Mouse (Mus musculus) forebrain, embryonic 11.5 days (tissue): ENCODE measurements at regions not wholly inside any gene's neighbourhood (a gene's known extent, or its start where the extent isn't known, plus 50 kb on each side); places are given as distances from the start of the nearest gene placed in this dataset.
A peak's percentile ranks its signal among the peaks of the same experiment; 100 is the strongest.

Experiments
- ATAC-seq: fragments of 200-750 bp; cut with Nextera tagmentation; replicated peaks from 2 replicates; pipeline ENCODE4 v1.8.0; 2017; ENCODE audit warnings: moderate TSS enrichment; ENCODE audit not compliant: low FRiP score
- DNase-seq: peaks from one replicate; pipeline ENCODE4 v3.0.0-alpha.2; 2017; ENCODE audit warnings: low spot score
- H3K27ac ChIP-seq: fragments of 300-500 bp; sonication (generic); 2 replicates; pipeline ENCODE4 v1.5.1; 2014; ENCODE audit warnings: low read depth, low read length
- H3K27me3 ChIP-seq: fragments of 300-500 bp; sonication (generic); 2 replicates; pipeline ENCODE4 v1.6.1; 2014; ENCODE audit warnings: mild to moderate bottlenecking, low read length, mixed read lengths; ENCODE audit not compliant: control insufficient read depth, insufficient read depth
- H3K36me3 ChIP-seq: fragments of 300-500 bp; sonication (generic); 2 replicates; pipeline ENCODE4 v1.6.1; 2014; ENCODE audit warnings: mild to moderate bottlenecking, low read length, moderate library complexity, mixed read lengths; ENCODE audit not compliant: control insufficient read depth, insufficient read depth
- H3K4me1 ChIP-seq: fragments of 300-500 bp; sonication (generic); replicated peaks from 2 replicates; pipeline ENCODE4 v1.6.1; 2014; ENCODE audit warnings: low read length, mixed read lengths; ENCODE audit not compliant: control insufficient read depth, insufficient read depth
- H3K4me2 ChIP-seq: fragments of 300-500 bp; sonication (generic); 2 replicates; pipeline ENCODE4 v1.6.1; 2014; ENCODE audit warnings: low read depth, mild to moderate bottlenecking, low read length, moderate library complexity, mixed read lengths; ENCODE audit not compliant: severe bottlenecking
- H3K4me3 ChIP-seq: fragments of 300-500 bp; sonication (generic); 2 replicates; pipeline ENCODE4 v1.5.1; 2014; ENCODE audit warnings: low read depth, low read length
- H3K9ac ChIP-seq: fragments of 300-500 bp; sonication (generic); 2 replicates; pipeline ENCODE4 v1.6.1; 2014; ENCODE audit warnings: low read length
- H3K9me3 ChIP-seq: fragments of 300-500 bp; sonication (generic); 2 replicates; pipeline ENCODE4 v1.6.1; 2016; ENCODE audit warnings: low read length, mixed read lengths; ENCODE audit not compliant: control insufficient read depth
- WGBS: fragments of 180-500 bp; shearing (Covaris S2); extraction: QIAGEN DNeasy Blood & Tissue Kit; methylation state at CpG from one replicate; pipeline ENCODE4 v1.1.7; 2014; 5-methylcytosine and 5-hydroxymethylcytosine counted together

DNA sequence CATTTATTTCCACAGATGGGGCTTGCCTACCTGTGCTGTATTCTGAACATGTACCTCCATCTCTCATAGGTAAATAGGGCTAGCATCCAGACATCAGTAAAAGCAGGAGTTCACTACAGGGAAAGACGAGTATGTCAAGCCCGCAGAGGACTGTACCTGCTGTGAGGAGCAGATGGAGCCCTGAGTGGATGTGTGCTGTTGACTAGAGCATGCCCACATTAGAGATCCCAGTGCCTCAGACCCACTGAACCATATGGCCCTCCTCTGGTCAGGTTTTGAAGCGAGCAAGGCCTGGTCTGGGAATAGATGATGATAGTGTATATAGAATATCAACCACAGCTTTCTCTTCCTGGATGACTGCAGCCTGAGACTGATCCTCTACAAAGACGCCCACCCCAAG is 394.7 kb upstream of the Hs6st1 start:
- no peak overlapping the region for H3K4me2 ChIP-seq
- H3K4me3 ChIP-seq = no peak overlapping the region
- no peak overlapping the region for H3K9ac ChIP-seq
- H3K27me3 ChIP-seq = no peaks in the 10 kb centered on the region
- no peak overlapping the region for H3K27ac ChIP-seq
- WGBS = 88% methylated on average over 4 of the region's 4 CpGs
- no peaks in the 10 kb centered on the region for H3K36me3 ChIP-seq
- ATAC-seq = no peak
- no peak for DNase-seq
- no peaks in the 10 kb centered on the region for H3K9me3 ChIP-seq
- no peaks in the 10 kb centered on the region for H3K4me1 ChIP-seq

GRCm38 (mm10) chr1:35673992-35674391 is 394.2 kb upstream of the Hs6st1 start:
- no peaks in the 10 kb centered on the region for H3K36me3 ChIP-seq
- no peaks in the 10 kb centered on the region for H3K9me3 ChIP-seq
- H3K4me2 ChIP-seq = no peak overlapping the region
- DNase-seq (no peak), ATAC-seq (no peak)
- H3K4me3 ChIP-seq = no peak overlapping the region
- WGBS = 81% methylated on average over 1 of the region's 1 CpGs
- no peak overlapping the region for H3K9ac ChIP-seq
- no peaks in the 10 kb centered on the region for H3K27me3 ChIP-seq
- H3K4me1 ChIP-seq = no peaks in the 10 kb centered on the region
- no peak overlapping the region for H3K27ac ChIP-seq

GRCm38 (mm10) chr1:35682511-35682949 is 385.7 kb upstream of the Hs6st1 start:
- WGBS = 89% methylated on average over 8 of the region's 8 CpGs
- DNase-seq = no peak

GRCm38 (mm10) chr1:35685651-35686050 is 382.5 kb upstream of the Hs6st1 start:
- Histone ChIP-seq H3K4me2 (no peak overlapping the region), H3K4me3 (no peak overlapping the region), H3K27me3 (no peaks in the 10 kb centered on the region), H3K9ac (no peak overlapping the region), H3K27ac (no peak overlapping the region), H3K36me3 (no peaks in the 10 kb centered on the region), H3K9me3 (no peaks in the 10 kb centered on the region), H3K4me1 (no peaks in the 10 kb centered on the region)
- no peak for ATAC-seq
- DNase-seq = no peak
- WGBS = 50% methylated on average over 6 of the region's 6 CpGs

More at GRCm38 (mm10) chr1:35682511-35682949, 385.7 kb upstream of the Hs6st1 start:
- Histone ChIP-seq H3K4me3 (no peak overlapping the region), H3K9me3 (no peaks in the 10 kb centered on the region), H3K4me2 (no peak overlapping the region), H3K4me1 (no peaks in the 10 kb centered on the region), H3K9ac (no peak overlapping the region), H3K36me3 (no peaks in the 10 kb centered on the region), H3K27me3 (no peaks in the 10 kb centered on the region), H3K27ac (no peak overlapping the region)
- ATAC-seq = no peak

DNA sequence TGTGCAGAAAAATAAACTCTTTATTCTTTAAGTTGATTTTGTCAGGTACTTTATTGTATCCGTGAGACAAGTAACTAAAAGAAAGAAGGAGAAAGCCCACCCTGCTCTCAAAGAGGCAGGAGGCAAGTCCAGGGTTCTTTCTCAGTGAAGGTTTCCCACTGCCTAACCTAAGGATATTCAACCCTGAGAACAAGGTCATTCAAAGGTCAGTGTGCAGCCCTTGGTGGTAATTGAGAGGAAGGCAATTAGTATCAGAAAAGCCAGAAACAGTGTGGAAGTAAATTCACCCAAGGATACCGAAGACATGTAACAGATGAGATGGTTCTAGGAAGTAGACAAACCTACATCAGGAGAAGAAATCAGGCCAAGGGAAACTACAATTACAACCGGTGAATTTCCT is 373.9 kb upstream of the Hs6st1 start:
- H3K27me3 ChIP-seq = no peaks in the 10 kb centered on the region
- no peak overlapping the region for H3K4me3 ChIP-seq
- no peaks in the 10 kb centered on the region for H3K36me3 ChIP-seq
- H3K27ac ChIP-seq = no peak overlapping the region
- no peak overlapping the region for H3K9ac ChIP-seq
- H3K9me3 ChIP-seq = no peaks in the 10 kb centered on the region; the same call in 1 of the 2 replicates
- peaks cover 6% of the 10 kb centered on the region; the same call in 1 of the 2 replicates for H3K4me1 ChIP-seq
- ATAC-seq (no peak), DNase-seq (peak; percentile 33)
- 19% methylated on average over 3 of the region's 3 CpGs for WGBS
- H3K4me2 ChIP-seq = no peak overlapping the region

- peak; percentile 54 for DNase-seq
- no peaks in the 10 kb centered on the region; the same call in 1 of the 2 replicates for H3K9me3 ChIP-seq
Observed at GRCm38 (mm10) chr1:35694775-35695591, 373.2 kb upstream of the Hs6st1 start.

GRCm38 (mm10) chr1:35697218-35697617 is 371.0 kb upstream of the Hs6st1 start:
- WGBS = 11% methylated on average over 4 of the region's 4 CpGs
- no peak overlapping the region for H3K27ac ChIP-seq

More at GRCm38 (mm10) chr1:35694775-35695591, 373.2 kb upstream of the Hs6st1 start:
- ATAC-seq = peak; percentile 78
- WGBS = 11% methylated on average over 15 of the region's 15 CpGs
- Histone ChIP-seq H3K27ac (no peak overlapping the region), H3K4me3 (no peak overlapping the region), H3K9ac (no peak overlapping the region), H3K36me3 (no peaks in the 10 kb centered on the region), H3K4me1 (peaks cover 6% of the 10 kb centered on the region; the same call in 1 of the 2 replicates), H3K27me3 (no peaks in the 10 kb centered on the region), H3K4me2 (peak overlapping the region; percentile 18; the same call in 1 of the 2 replicates)

DNA sequence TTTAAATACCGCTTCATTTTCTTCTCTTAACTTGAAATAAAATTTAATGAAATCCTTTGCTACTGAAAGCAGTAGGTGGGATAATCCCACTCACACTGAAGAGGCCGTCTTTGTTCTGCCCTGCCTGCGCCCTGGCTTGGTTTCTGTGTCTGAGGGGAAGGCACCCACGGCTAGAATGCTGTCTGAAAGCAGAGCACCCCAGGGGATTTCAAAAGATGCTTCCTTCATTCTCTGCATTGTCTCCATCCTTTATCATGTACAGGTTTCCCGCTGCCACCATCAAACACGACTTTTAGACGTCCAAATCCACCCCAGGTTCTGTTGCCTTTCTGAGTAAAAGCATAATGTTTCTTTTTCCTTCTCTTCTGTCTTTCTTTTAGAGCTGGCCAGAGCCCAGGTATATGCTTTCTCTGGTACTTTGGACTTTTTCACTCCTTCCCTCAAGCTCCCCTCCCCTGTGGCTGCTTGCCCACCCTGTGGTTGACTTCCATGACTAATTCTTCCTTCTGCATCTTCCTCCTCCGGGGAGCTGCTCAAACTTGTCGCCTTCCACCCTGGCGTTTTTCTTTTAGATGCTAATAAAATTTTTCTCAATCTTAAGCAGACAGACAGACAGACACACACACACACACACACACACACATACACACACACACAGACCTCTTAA is 370.2 kb upstream of the Hs6st1 start:
- DNase-seq (peak; percentile 45), ATAC-seq (no peak)
- no peak overlapping the region for H3K27ac ChIP-seq
- H3K36me3 ChIP-seq = no peaks in the 10 kb centered on the region
- no peak overlapping the region for H3K4me2 ChIP-seq
- no peak overlapping the region for H3K4me3 ChIP-seq
- H3K9ac ChIP-seq = 0 out of 2 replicates have a peak overlapping the region, but pooled peaks have one; percentile 27
- 3% methylated on average over 10 of the region's 10 CpGs for WGBS
- H3K27me3 ChIP-seq = no peaks in the 10 kb centered on the region
- peaks cover 6% of the 10 kb centered on the region; the same call in 1 of the 2 replicates for H3K4me1 ChIP-seq
- no peaks in the 10 kb centered on the region; the same call in 1 of the 2 replicates for H3K9me3 ChIP-seq

More at GRCm38 (mm10) chr1:35697218-35697617, 371.0 kb upstream of the Hs6st1 start:
- ATAC-seq (no peak), DNase-seq (peak; percentile 45)
- Histone ChIP-seq H3K27me3 (no peaks in the 10 kb centered on the region), H3K36me3 (no peaks in the 10 kb centered on the region), H3K4me1 (peaks cover 6% of the 10 kb centered on the region; the same call in 1 of the 2 replicates), H3K4me2 (no peak overlapping the region), H3K4me3 (no peak overlapping the region), H3K9me3 (no peaks in the 10 kb centered on the region; the same call in 1 of the 2 replicates), H3K9ac (no peak overlapping the region)
